Mouse (Mus musculus): Measurements from ENCODE around the gene Serpinb1a. TPM values are rescaled to one million over a fixed set of nuclear protein-coding genes. Genes with fewer than 3 reads are reported as not detected.

The Serpinb1a gene
- total RNA-seq, 2 experiments from 2014 or later, result 10.2 to 10.3 TPM

GRCm38 (mm10) chr13:32795166-32795565 lies 55.8 kb downstream of the Serpinb1a start:
- no peak for DNase-seq

- peak; percentile 76 for DNase-seq
Measured at GRCm38 (mm10) chr13:32794619-32795018, 56.4 kb downstream of the Serpinb1a start.

Other genes with a start within 250 kb of the Serpinb1a start
- gene Mylk4, start 67.2 kb downstream of the Serpinb1a start, total RNA-seq (2021), result 10 to 100 TPM; 55.6 to 59.7 TPM
- 10 to 100 TPM; 25.4 to 29.8 TPM for gene Wrnip1, start 49.1 kb downstream of the Serpinb1a start, total RNA-seq (2021)
- gene D930007J09Rik, start 48.3 kb downstream of the Serpinb1a start, total RNA-seq (2021), result not detected
- 1 to 10 TPM in 1 of 2 experiments, under 1 TPM in 1; 0.86 to 1.2 TPM for gene Serpinb1c, start 47.0 kb upstream of the Serpinb1a start, total RNA-seq (2021)
- gene Serpinb6b, start 114.0 kb upstream of the Serpinb1a start, total RNA-seq (2021), result 10 to 100 TPM; 21.8 to 25.0 TPM
- 1 to 10 TPM; 6.8 TPM for gene Serpinb9, start 152.1 kb upstream of the Serpinb1a start, total RNA-seq (2021)
- under 1 TPM; 0.26 to 0.99 TPM for gene Serpinb9b, start 176.2 kb upstream of the Serpinb1a start, total RNA-seq (2021)
- gene Serpinb1b, start 227.4 kb upstream of the Serpinb1a start, total RNA-seq (2021), result not detected